Mouse (Mus musculus) myocyte (in vitro differentiated cells): Measurements from ENCODE around the gene Gm26938.

ENCODE experiments used
- CEBPB ChIP-seq: IDR thresholded peaks from 2 replicates; pipeline ENCODE4 v1.6.1; 2011; ENCODE audit warnings: mild to moderate bottlenecking, moderate library complexity; ENCODE audit not compliant: poor library complexity, insufficient read depth, severe bottlenecking
- MAX ChIP-seq: IDR thresholded peaks from one replicate; pipeline ENCODE4 v1.6.1; 2011; ENCODE audit warnings: low read depth, mild to moderate bottlenecking, control low read depth
- POLR2AphosphoS2 ChIP-seq: IDR thresholded peaks from one replicate; pipeline ENCODE4 v1.6.1; 2011; ENCODE audit warnings: low read depth, control low read depth; ENCODE audit not compliant: insufficient read length
- TCF12 ChIP-seq: IDR thresholded peaks from one replicate; pipeline ENCODE4 v1.6.1; 2011; ENCODE audit warnings: mild to moderate bottlenecking, control low read depth; ENCODE audit not compliant: poor library complexity, insufficient read depth, severe bottlenecking

- TF ChIP-seq POLR2AphosphoS2 (no peak), CEBPB (no peak), MAX (no peak), TCF12 (no peak)
These were observed 30.1 kb downstream of the Gm26938 start for GRCm38 (mm10) chr5:139796001-139796620.
